Mouse (Mus musculus): ENCODE measurements around the gene Olfr569. TPM values are rescaled to one million over a fixed set of nuclear protein-coding genes. Genes with fewer than 3 reads are reported as not detected.

The Olfr569 gene
- not detected for polyA plus RNA-seq (2014; fragmentation: Illumina TruSeq; extraction: RNeasy Lipid Tissue Mini Kit (QIAGEN cat#74804))

DNA sequence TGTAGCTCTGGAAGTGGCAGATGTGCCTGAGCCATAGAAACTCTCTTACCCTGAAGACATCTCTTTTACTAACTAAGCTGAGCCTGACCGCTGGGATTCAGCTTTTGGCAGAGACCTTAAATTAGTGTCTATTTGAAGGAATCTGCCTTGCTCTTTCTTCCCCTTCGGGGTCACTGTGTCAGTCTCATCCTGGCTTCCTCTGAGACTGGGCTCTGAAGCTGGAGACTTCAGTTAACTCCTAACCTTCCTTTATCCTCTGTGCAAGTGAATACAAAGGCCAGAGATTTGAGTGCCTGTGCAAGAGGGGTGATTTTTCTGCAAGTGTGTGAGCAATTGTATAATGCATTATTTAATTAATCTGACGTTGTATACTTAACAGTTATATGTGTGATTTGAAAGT lies at the start of gene Olfr569:
Gene Olfr569, minus strand, starts transcription at position 101 of the 400 bp plus-strand sequence.

DNA sequence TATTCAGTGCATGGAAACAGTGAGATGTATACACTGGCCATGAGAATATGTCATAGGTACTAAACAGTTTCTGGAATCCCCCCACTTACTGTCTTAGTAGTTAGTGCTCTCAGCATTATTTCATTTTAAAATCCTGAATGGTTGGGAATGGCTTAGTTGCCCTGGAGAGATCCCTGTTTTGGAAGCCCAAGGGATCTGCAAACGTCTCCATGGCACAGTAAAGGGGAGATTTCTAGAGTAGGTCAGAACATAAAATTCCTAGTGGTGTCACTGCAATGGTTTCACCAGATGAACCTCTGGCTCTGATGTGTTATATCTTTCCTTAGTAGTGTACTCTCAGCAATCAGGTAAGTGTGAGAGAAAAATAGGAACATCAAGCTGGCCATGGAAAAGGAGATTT lies 33.4 kb upstream of the Olfr569 start, which contains the start of gene Olfr572:
Gene Olfr572, plus strand, starts transcription at position 301 of the 400 bp plus-strand sequence.

DNA sequence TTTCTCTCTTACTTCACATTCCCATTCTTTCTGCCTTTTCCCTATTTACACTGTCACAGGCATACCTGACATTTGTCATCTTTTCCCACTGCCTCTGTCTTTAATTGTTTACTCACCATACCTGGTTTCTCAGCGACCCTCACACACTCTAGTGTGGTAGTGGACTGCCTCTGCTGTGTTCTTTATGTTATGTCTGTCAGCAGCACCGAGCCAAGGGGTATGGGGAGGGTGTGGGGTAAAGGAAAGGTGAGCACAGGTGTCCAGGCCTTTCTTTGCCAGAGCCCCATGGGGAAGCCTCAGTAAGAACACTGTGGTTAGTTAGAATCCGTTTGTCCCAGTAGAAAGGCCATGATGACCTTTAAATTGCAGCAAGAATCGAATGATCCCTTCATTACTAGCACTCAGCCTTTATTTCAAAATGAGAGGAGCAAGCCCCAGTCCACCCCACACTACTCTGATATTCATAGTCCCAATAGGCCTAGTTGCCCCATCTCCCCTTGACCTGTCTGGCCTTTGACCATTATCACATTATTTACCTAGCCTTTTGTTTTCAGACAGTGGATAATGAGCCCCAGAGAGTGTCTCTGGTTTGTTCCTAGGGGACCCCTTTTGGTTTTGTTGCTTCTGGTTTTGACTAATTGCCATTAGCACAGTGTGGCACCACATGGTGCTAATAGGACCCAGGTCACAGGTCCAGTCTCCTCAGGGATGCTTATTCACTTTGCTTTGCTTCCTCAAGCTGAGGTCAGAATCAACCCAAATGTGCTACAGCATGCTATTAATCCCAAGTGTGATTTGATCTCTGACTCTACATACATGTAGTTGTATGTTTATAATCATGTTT lies 26.6 kb upstream of the Olfr569 start, which contains the start of gene Olfr571:
Gene Olfr571, minus strand, starts transcription at position 505 of the 844 bp plus-strand sequence.

DNA sequence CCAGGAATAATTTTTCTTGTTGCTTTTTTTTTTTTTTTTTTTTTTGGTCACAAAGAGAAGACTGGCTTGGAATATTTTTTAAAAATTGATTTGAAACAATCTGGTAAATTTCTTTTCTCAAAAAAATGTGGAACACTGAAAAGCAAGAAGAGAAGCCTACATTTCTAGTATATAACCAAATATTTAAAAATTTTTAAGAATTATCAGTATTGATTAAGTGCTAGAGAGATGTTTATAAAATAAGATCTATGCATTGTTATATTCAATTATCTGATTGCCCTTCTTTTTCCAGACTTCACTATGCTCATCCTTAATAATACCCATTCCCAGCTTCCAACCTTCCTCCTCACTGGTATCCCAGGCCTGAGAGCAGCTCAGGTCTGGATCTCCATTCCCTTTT lies 13.9 kb downstream of the Olfr569 start, which contains the start of gene Olfr568:
Gene Olfr568, plus strand, starts transcription at position 301 of the 400 bp plus-strand sequence.

DNA sequence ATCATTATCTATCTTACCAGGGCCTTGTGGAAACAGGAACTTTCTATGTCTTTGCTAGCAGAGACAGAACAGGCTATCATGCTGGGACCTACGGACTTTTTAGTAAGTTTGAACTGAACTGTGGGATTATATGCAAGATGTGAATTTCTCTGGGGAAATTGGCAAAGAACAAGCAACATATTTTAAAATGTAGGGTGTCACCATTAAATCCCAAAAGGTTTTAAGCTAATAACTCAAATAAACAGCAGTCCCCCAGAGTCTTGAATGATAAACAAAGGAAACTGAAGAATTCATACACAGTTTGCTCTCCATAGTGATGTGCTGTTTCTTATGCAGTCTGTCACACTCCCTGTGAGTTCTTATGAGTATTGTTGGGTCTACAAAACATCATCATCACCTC lies 32.0 kb downstream of the Olfr569 start, which contains the start of gene Olfr566:
Gene Olfr566, minus strand, starts transcription at position 101 of the 400 bp plus-strand sequence.

Other genes with a start within 250 kb of the Olfr569 start
- gene Olfr555, start 232.1 kb downstream of the Olfr569 start, polyA plus RNA-seq (2014; fragmentation: Illumina TruSeq; extraction: RNeasy Lipid Tissue Mini Kit (QIAGEN cat#74804)): not detected
- not detected for gene Olfr556, start 226.0 kb downstream of the Olfr569 start, polyA plus RNA-seq (2014; fragmentation: Illumina TruSeq; extraction: RNeasy Lipid Tissue Mini Kit (QIAGEN cat#74804))
- 6.5 TPM for gene Trim68, start 203.6 kb downstream of the Olfr569 start, polyA plus RNA-seq (2014; fragmentation: Illumina TruSeq; extraction: RNeasy Lipid Tissue Mini Kit (QIAGEN cat#74804))
- gene Olfr557, start 195.0 kb downstream of the Olfr569 start, polyA plus RNA-seq (2014; fragmentation: Illumina TruSeq; extraction: RNeasy Lipid Tissue Mini Kit (QIAGEN cat#74804)): not detected
- gene Olfr558, start 188.7 kb downstream of the Olfr569 start, polyA plus RNA-seq (2014; fragmentation: Illumina TruSeq; extraction: RNeasy Lipid Tissue Mini Kit (QIAGEN cat#74804)): 10.3 TPM
- not detected for gene Olfr33, start 171.8 kb downstream of the Olfr569 start, polyA plus RNA-seq (2014; fragmentation: Illumina TruSeq; extraction: RNeasy Lipid Tissue Mini Kit (QIAGEN cat#74804))
- not detected for gene Olfr559, start 163.4 kb downstream of the Olfr569 start, polyA plus RNA-seq (2014; fragmentation: Illumina TruSeq; extraction: RNeasy Lipid Tissue Mini Kit (QIAGEN cat#74804))
- gene Olfr560, start 131.5 kb downstream of the Olfr569 start, polyA plus RNA-seq (2014; fragmentation: Illumina TruSeq; extraction: RNeasy Lipid Tissue Mini Kit (QIAGEN cat#74804)): not detected
- gene Olfr78, start 131.4 kb downstream of the Olfr569 start, polyA plus RNA-seq (2014; fragmentation: Illumina TruSeq; extraction: RNeasy Lipid Tissue Mini Kit (QIAGEN cat#74804)): 0.43 TPM
- gene Olfr561, start 119.7 kb downstream of the Olfr569 start, polyA plus RNA-seq (2014; fragmentation: Illumina TruSeq; extraction: RNeasy Lipid Tissue Mini Kit (QIAGEN cat#74804)): not detected
- not detected for gene Olfr564, start 87.4 kb downstream of the Olfr569 start, polyA plus RNA-seq (2014; fragmentation: Illumina TruSeq; extraction: RNeasy Lipid Tissue Mini Kit (QIAGEN cat#74804))
- gene Olfr566, start 32.1 kb downstream of the Olfr569 start, polyA plus RNA-seq (2014; fragmentation: Illumina TruSeq; extraction: RNeasy Lipid Tissue Mini Kit (QIAGEN cat#74804)): not detected
- gene Olfr568, start 13.8 kb downstream of the Olfr569 start, polyA plus RNA-seq (2014; fragmentation: Illumina TruSeq; extraction: RNeasy Lipid Tissue Mini Kit (QIAGEN cat#74804)): not detected
- gene Olfr570, start 3.7 kb upstream of the Olfr569 start, polyA plus RNA-seq (2014; fragmentation: Illumina TruSeq; extraction: RNeasy Lipid Tissue Mini Kit (QIAGEN cat#74804)): not detected
- not detected for gene Olfr571, start 26.7 kb upstream of the Olfr569 start, polyA plus RNA-seq (2014; fragmentation: Illumina TruSeq; extraction: RNeasy Lipid Tissue Mini Kit (QIAGEN cat#74804))
- gene Olfr572, start 33.5 kb upstream of the Olfr569 start, polyA plus RNA-seq (2014; fragmentation: Illumina TruSeq; extraction: RNeasy Lipid Tissue Mini Kit (QIAGEN cat#74804)): not detected
- gene Olfr573-ps1, start 51.7 kb upstream of the Olfr569 start, polyA plus RNA-seq (2014; fragmentation: Illumina TruSeq; extraction: RNeasy Lipid Tissue Mini Kit (QIAGEN cat#74804)): not detected
- gene Olfr574, start 57.6 kb upstream of the Olfr569 start, polyA plus RNA-seq (2014; fragmentation: Illumina TruSeq; extraction: RNeasy Lipid Tissue Mini Kit (QIAGEN cat#74804)): not detected
- gene Olfr575, start 67.9 kb upstream of the Olfr569 start, polyA plus RNA-seq (2014; fragmentation: Illumina TruSeq; extraction: RNeasy Lipid Tissue Mini Kit (QIAGEN cat#74804)): not detected
- gene Olfr576, start 71.8 kb upstream of the Olfr569 start, polyA plus RNA-seq (2014; fragmentation: Illumina TruSeq; extraction: RNeasy Lipid Tissue Mini Kit (QIAGEN cat#74804)): not detected
- not detected for gene Olfr577, start 85.1 kb upstream of the Olfr569 start, polyA plus RNA-seq (2014; fragmentation: Illumina TruSeq; extraction: RNeasy Lipid Tissue Mini Kit (QIAGEN cat#74804))
- gene Olfr578, start 98.4 kb upstream of the Olfr569 start, polyA plus RNA-seq (2014; fragmentation: Illumina TruSeq; extraction: RNeasy Lipid Tissue Mini Kit (QIAGEN cat#74804)): not detected
- gene Olfr582, start 147.1 kb upstream of the Olfr569 start, polyA plus RNA-seq (2014; fragmentation: Illumina TruSeq; extraction: RNeasy Lipid Tissue Mini Kit (QIAGEN cat#74804)): not detected
- gene Olfr583, start 160.4 kb upstream of the Olfr569 start, polyA plus RNA-seq (2014; fragmentation: Illumina TruSeq; extraction: RNeasy Lipid Tissue Mini Kit (QIAGEN cat#74804)): not detected
- not detected for gene Olfr584, start 191.0 kb upstream of the Olfr569 start, polyA plus RNA-seq (2014; fragmentation: Illumina TruSeq; extraction: RNeasy Lipid Tissue Mini Kit (QIAGEN cat#74804))
- not detected for gene Olfr585, start 206.8 kb upstream of the Olfr569 start, polyA plus RNA-seq (2014; fragmentation: Illumina TruSeq; extraction: RNeasy Lipid Tissue Mini Kit (QIAGEN cat#74804))
- gene Olfr586, start 234.8 kb upstream of the Olfr569 start, polyA plus RNA-seq (2014; fragmentation: Illumina TruSeq; extraction: RNeasy Lipid Tissue Mini Kit (QIAGEN cat#74804)): not detected
- gene Olfr588-ps1, start 250.0 kb upstream of the Olfr569 start, polyA plus RNA-seq (2014; fragmentation: Illumina TruSeq; extraction: RNeasy Lipid Tissue Mini Kit (QIAGEN cat#74804)): not detected

Measured in ovary, adult 10 weeks (tissue).